In genomic region chr17:29490713-29491581, GRCm38 (mm10) we compare ENCODE assay signal across 8 mouse cellular contexts. TPM values are rescaled to one million over a fixed set of nuclear protein-coding genes. Genes with fewer than 3 reads are reported as not detected.
DNase-seq lines count a peak whose midpoint lies in the region; ATAC-seq and TF ChIP-seq lines count a peak whose summit lies in the region.

Gene Pim1, plus strand, starts transcription at chr17:29490753.

- H3K4me3 ChIP-seq in kidney, embryonic 15.5 days (replicated peaks), result peak within 1 kb of the TSS; percentile 70
- peak within 1 kb of the TSS; percentile 73 for H3K4me3 ChIP-seq in forebrain, embryonic 11.5 days (ENCODE audit: low read depth, low read length)
- peak within 1 kb of the TSS; percentile 85 for H3K4me3 ChIP-seq in liver, embryonic 11.5 days (ENCODE audit: low read depth, low read length)
- H3K4me3 ChIP-seq in myocyte, result peak within 1 kb of the TSS; percentile 83

- no peak for DNase-seq in kidney, adult 9 months
- peak; percentile 61 for DNase-seq in R1 (ENCODE audit: low read depth, low spot score)
- peak; percentile 85 for DNase-seq in forebrain, embryonic 11.5 days (ENCODE audit: low spot score)
- DNase-seq in heart, postnatal 4 days, result peak; percentile 70
- peak; percentile 80 for DNase-seq in liver, embryonic 11.5 days (ENCODE audit: low spot score)
- no peak for DNase-seq in layer of hippocampus, postnatal 25 days (ENCODE audit: extremely low spot score in 1 of 2, low spot score in 1 of 2)

- ATAC-seq in kidney, embryonic 15.5 days (replicated peaks; ENCODE audit: low FRiP score), result no peak; the same call in none of the 2 replicates
- peak; percentile 80 for ATAC-seq in forebrain, embryonic 11.5 days (replicated peaks; ENCODE audit: low FRiP score)
- ATAC-seq in liver, embryonic 11.5 days (replicated peaks; ENCODE audit: low FRiP score), result no peak; the same call in 1 of the 2 replicates

- peak; percentile 98 for TF ChIP-seq POLR2A in myocyte (IDR thresholded peaks at IDR 0.05; ENCODE audit: insufficient read length, low read depth)

- H3K9ac ChIP-seq in kidney, embryonic 15.5 days, result peak within 1 kb of the TSS; percentile 80
- H3K9ac ChIP-seq in forebrain, embryonic 11.5 days (ENCODE audit: low read length), result peak within 1 kb of the TSS; percentile 90
- peak within 1 kb of the TSS; percentile 99 for H3K9ac ChIP-seq in liver, embryonic 11.5 days (ENCODE audit: low read depth, low read length)

- peaks cover 32% of the 10 kb centered on the region for H3K4me1 ChIP-seq in kidney, embryonic 15.5 days
- peaks cover 10% of the 10 kb centered on the region for H3K4me1 ChIP-seq in forebrain, embryonic 11.5 days (replicated peaks; ENCODE audit: control insufficient read depth, insufficient read depth, low read length)
- H3K4me1 ChIP-seq in liver, embryonic 11.5 days (replicated peaks; ENCODE audit: control insufficient read depth, insufficient read depth, low read length), result peaks cover 40% of the 10 kb centered on the region

- peak within 1 kb of the TSS; percentile 91 for H3K4me2 ChIP-seq in kidney, embryonic 15.5 days
- peak within 1 kb of the TSS; percentile 95 for H3K4me2 ChIP-seq in forebrain, embryonic 11.5 days (ENCODE audit: low read depth, low read length, severe bottlenecking)
- H3K4me2 ChIP-seq in liver, embryonic 11.5 days, result peak within 1 kb of the TSS; percentile 95
- peak within 1 kb of the TSS; percentile 93 for H3K4me2 ChIP-seq in myocyte (ENCODE audit: low read depth)

- no peaks in the 10 kb centered on the region for H3K79me2 ChIP-seq in myocyte (ENCODE audit: control insufficient read depth, insufficient read depth)

- H3K27ac ChIP-seq in kidney, embryonic 15.5 days, result peak within 1 kb of the TSS; percentile 94
- peak within 1 kb of the TSS; percentile 91 for H3K27ac ChIP-seq in forebrain, embryonic 11.5 days (ENCODE audit: low read depth, low read length)
- peak within 1 kb of the TSS; percentile 89 for H3K27ac ChIP-seq in liver, embryonic 11.5 days (ENCODE audit: low read depth, low read length)

- under 1% methylated on average over 78 of the region's 99 CpGs for WGBS in kidney, embryonic 15.5 days
- under 1% methylated on average over 76 of the region's 99 CpGs for WGBS in forebrain, embryonic 11.5 days
- under 1% methylated on average over 95 of the region's 99 CpGs for WGBS in liver, embryonic 11.5 days

- no peaks in the 10 kb centered on the region for H3K9me3 ChIP-seq in kidney, embryonic 15.5 days (replicated peaks)
- no peaks in the 10 kb centered on the region for H3K9me3 ChIP-seq in forebrain, embryonic 11.5 days (ENCODE audit: control insufficient read depth, low read length)
- no peaks in the 10 kb centered on the region for H3K9me3 ChIP-seq in liver, embryonic 11.5 days (ENCODE audit: control insufficient read depth, low read length)

- peak within 1 kb of the TSS; percentile 69 for H3ac ChIP-seq in myocyte (ENCODE audit: control insufficient read depth, insufficient read length)

- no peaks in the 10 kb centered on the region for H3K27me3 ChIP-seq in kidney, embryonic 15.5 days
- no peaks in the 10 kb centered on the region; the same call in 1 of the 2 replicates for H3K27me3 ChIP-seq in forebrain, embryonic 11.5 days (ENCODE audit: control insufficient read depth, insufficient read depth, low read length)
- no peaks in the 10 kb centered on the region for H3K27me3 ChIP-seq in liver, embryonic 11.5 days (replicated peaks; ENCODE audit: control insufficient read depth, insufficient read depth, low read length)
- no peaks in the 10 kb centered on the region for H3K27me3 ChIP-seq in myocyte (ENCODE audit: control insufficient read depth, insufficient read depth, insufficient read length)

- peaks cover 16% of the 10 kb centered on the region for H3K36me3 ChIP-seq in kidney, embryonic 15.5 days
- H3K36me3 ChIP-seq in forebrain, embryonic 11.5 days (ENCODE audit: control insufficient read depth, insufficient read depth, low read length), result peaks cover 5% of the 10 kb centered on the region; the same call in 1 of the 2 replicates
- H3K36me3 ChIP-seq in liver, embryonic 11.5 days (ENCODE audit: control insufficient read depth, insufficient read depth, low read length), result peaks cover 18% of the 10 kb centered on the region
- peaks cover 8% of the 10 kb centered on the region for H3K36me3 ChIP-seq in myocyte (ENCODE audit: control insufficient read depth, insufficient read depth)

TF ChIP-seq in myocyte, 11 proteins besides CTCF, POLR2A, EP300 and RAD21:
- TF ChIP-seq MYOD1 (IDR thresholded peaks at IDR 0.05; ENCODE audit: control insufficient read depth in 1 of 3, insufficient read length in 2 of 3, low read depth in 2 of 3) (peak in 1 of 3 experiments; percentile 27), POLR2AphosphoS2 (IDR thresholded peaks at IDR 0.05; ENCODE audit: insufficient read length, low read depth) (peak; percentile 98), REST (IDR thresholded peaks at IDR 0.05; ENCODE audit: insufficient read depth, insufficient read length) (peak; percentile 42), MYOG (IDR thresholded peaks at IDR 0.05; ENCODE audit: control insufficient read depth in 1 of 3, insufficient read depth in 1 of 3, insufficient read length in 2 of 3, low read depth in 2 of 3) (peak in 2 of 3 experiments; percentile 4 to 5), E2F4 (IDR thresholded peaks at IDR 0.05; ENCODE audit: insufficient read depth) (no peak), SRF (IDR thresholded peaks at IDR 0.05; ENCODE audit: control insufficient read depth, insufficient read length, low read depth) (no peak)

RNA-seq across cellular contexts. Expression of gene Pim1, which starts in this region (rescaled TPM):
- polyA plus RNA-seq in kidney, embryonic 15.5 days (2015; fragmentation: Nextera tagmentation; extraction: Ambion mirVana), result 17.8 and 17.9 TPM in 2 replicates
- polyA plus RNA-seq in forebrain, embryonic 11.5 days (2014; fragmentation: Nextera tagmentation; extraction: Ambion mirVana), result 21.1 and 22.5 TPM in 2 replicates
- 10 to 100 TPM; 74.0 to 77.0 TPM for total RNA-seq in heart, postnatal 4 days (2021)
- polyA plus RNA-seq in liver, embryonic 11.5 days (2014; fragmentation: Nextera tagmentation; extraction: Ambion mirVana), result 41.6 and 47.0 TPM in 2 replicates
- 16.3 TPM for polyA plus RNA-seq in myocyte (2012; fragmentation: generic; extraction: Trizol)
- 1 to 10 TPM; 2.7 to 3.7 TPM for total RNA-seq in layer of hippocampus, postnatal 25 days (2021)

Comparison
In these comparisons a context has a peak if more than half of its experiments do, and no peak if none do; other contexts are left out.
1. RNA of gene Pim1 (total RNA-seq): 74.0 to 77.0 TPM in heart, postnatal 4 days; 2.7 to 3.7 TPM in layer of hippocampus, postnatal 25 days; every median in the first group is over 10 times any median in the second.
2. DNase-seq: peak in R1 (single experiment), forebrain, embryonic 11.5 days (single experiment), heart, postnatal 4 days (single experiment) and liver, embryonic 11.5 days (single experiment); none in kidney, adult 9 months (single experiment) and layer of hippocampus, postnatal 25 days (0 of 2).
3. Peak in every context shown above with its lines, with median percentiles within 50 percentile points of each other: H3K27ac ChIP-seq, H3K4me2 ChIP-seq, H3K4me3 ChIP-seq and H3K9ac ChIP-seq.